Mouse (Mus musculus) monocyte, adult 2 months (primary cell): ENCODE results near the gene Maip1.
A peak's percentile ranks its signal among the peaks of the same experiment; 100 is the strongest.

ENCODE experiments used
- DNase-seq, 2 experiments: peaks; one replicate each; pipeline ENCODE4 v3.0.0; 2022; ENCODE audit warnings: low spot score in 2 of 2, low read depth in 1 of 2

Gene Maip1

DNA sequence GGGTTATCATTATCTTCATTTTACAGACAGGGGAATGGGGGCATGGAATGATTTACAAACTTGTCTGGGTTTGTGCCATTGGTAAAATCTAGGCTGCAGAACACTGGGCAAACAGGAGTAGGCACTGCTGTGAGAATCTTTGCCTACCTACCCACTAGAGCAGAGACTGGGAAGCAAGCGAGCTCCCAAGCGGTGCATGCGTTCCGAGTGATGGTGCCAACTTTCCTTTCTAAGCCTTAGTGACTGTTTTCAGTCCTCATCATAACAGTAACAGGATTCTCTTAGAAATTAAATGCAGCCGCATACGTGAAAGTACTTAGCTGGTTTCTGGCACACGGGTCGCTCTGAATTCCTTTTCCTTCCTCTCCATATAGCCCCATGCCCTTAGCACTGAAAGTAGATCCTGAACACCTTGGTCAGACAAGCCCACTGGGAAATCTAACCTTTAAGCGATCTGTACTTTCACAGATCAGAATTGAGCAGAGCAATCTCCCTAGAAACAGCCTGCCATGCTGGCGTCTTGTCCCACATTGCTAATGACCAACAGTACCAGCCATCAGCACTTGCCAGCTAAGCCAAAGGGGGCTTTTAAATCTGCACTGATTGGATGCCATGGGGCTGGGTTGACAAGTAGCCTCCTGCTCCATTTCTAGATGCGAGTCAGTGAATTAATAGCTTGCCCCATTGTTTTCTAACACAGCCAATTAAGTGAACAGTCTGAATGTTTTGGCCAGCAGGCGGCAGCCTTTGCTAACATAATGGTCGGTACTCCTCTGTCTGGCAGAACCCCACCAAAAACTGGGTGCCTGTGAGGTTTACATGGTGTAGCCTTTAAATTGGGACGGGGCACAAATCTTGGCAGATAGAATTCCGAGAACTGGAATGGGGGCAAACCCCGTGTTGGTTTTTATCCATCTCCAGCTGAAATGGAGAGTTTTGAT lies 22.5 kb downstream of the Maip1 start:
- peak; percentile 27 to 53 for DNase-seq

DNA sequence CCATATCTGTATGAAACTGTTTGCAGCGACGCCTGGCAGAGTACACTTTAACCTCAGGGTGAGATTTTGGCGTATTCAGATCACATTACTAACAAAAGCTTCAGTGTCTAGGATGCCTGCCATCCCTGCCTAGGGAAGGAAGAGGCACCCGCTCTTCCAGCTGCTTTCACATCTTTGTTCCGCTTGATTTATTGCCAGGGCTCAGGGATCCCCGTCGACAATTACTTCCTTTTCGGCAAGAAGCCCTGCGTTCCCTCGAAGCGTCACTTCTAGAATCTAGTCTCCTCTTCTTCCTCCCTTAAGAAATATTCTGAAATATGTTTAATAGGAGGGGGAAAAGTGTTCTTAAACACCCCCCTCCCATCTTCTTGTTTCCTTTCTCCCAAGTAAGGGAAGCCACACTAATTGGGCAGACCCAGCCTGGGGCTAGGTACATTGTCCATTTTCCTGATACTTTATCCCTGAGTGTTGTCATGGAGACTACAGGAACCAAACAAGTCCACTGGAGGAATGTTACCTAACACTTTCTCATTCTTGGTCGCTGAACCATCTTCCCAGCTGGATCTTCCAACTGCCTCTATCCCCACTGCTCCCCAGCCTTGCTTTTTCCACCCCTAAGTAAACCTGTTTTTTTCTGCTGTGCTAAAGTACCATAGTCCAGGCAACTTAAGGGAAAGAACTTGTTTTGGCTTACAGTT lies 23.8 kb downstream of the Maip1 start:
- peak in 1 of 2 experiments; percentile 6 for DNase-seq

DNA sequence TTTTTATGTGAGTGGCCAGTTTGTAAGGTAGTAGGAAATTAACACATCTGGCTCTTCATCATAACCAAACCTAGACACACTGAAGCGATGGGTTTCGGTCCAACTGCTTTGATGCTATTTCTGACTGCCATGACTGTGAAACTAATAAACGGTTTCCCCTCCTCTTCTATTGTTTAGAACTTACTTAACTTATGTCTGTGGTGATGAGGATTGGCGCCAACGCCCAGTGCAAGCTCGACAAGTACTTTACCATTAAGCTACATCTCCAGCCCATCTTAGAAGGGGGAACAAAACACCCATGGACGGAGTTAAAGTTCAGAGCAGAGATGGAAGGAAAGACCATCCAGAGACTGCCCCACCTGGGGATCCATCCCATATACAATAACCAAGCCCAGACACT lies 27.0 kb downstream of the Maip1 start:
- no peak for DNase-seq

DNA sequence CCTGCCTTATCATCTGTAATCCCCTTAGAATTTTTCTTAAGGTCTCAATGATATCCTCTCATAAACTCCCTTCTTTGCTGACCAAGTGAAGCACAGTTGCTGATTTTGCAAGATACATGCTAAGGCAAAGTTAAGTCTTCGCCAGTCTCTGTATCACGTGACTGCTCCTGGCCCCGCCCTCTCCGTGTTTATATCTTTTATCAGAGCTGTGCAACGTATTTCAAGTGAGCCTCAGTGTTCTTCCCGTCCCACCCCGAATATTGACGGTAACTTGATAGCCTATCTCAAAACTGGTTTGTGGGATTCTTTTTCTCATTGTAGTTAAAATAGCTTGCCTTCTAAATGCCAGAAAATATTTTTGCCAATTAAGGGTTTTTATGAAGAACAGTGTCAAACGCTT lies 30.3 kb downstream of the Maip1 start:
- DNase-seq: no peak

DNA sequence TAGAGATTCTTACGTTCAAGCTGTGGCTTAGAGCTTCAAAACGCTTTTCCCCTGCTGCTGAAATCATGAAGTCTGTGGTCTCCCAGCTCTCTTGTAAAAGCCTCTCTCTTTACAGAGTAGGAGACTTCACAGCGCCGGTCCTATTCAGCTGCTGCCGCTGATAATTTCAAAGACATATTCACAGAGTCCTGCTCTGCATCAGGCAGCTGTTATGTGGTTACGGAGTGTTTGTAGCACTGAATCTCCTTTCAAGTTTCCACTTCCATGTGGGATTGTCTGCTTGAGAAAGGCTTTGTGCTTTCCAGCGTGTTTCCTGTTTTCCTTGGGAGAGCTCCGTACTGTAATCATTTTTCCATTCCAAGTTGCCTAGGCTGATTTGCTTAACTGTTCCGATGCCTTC lies 30.8 kb downstream of the Maip1 start:
- DNase-seq: no peak

DNA sequence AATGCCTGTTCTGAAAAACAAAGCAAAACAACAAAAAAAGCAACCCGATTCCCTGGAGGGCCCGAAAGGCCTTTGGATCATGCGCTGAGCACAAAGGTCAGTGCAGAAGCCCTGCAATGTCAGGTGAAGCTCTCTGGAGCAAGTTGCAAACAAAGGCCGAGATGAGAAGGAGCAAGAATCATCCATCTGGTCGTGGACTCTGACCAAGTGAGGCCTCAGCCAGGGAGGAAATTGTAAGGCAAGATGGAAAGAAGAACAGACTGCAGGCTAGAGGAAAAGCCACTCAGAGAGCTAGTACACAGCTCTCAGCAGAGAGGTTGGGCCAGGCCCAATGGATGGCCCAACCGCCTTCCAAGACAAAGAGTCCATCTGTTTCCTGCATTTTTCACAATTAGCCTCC lies 32.9 kb downstream of the Maip1 start:
- no peak for DNase-seq

DNA sequence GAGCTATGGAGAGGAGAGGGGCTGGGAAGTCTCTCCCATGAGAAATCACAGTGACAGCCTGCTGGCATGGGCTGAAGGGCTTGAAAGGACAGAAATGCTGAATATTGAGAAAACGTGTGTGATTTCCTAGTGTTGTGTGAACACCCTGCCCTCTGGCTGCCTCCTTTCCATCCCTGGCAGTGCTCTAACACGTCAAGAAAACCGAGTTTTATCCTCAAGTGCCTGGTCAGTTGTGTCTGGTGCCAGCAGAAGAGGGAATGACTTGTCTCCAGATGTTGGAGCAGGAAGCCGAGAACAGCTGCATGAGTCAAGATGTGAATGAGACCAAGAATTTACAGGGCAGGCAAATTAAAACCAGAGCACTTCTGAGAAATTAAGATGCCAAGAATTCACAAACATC lies 34.6 kb downstream of the Maip1 start:
- DNase-seq: no peak

DNA sequence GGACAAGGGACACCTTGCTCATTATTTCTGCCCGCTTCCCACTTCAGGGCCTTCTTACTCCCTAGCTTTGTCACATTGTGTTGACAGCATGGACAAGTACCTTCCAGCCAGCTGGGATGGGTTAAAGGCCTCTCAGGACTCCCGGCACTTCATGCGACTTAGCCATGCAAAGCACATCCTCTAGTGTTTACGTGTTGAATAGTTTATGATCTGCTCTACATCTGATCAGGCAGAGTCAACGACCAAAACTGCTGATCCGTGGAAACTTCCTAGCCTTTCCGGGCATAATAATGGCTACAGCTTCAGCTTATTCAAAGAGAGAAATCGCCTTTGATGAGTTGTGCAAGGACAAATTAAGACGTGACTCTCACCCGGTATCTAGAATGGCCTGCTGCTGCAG lies 39.6 kb downstream of the Maip1 start:
- DNase-seq: no peak

DNA sequence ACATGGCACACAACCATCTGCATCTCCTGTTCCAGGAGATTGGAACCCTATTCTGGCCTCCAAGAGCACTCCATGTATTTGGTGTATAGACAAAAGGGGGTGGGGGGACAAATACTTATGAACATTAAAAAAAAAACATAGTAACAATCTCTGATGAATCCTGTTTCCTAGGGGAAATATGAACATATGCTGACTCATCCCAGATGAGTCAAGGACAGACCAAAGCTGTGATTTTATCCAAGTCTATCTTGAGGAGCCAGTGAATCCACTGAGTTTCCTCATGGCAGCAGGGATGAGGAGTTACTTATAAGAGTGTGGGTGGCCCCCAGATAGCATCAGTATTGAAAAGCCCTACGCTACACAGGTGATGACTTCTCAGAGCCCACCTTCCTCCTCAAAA lies 44.1 kb downstream of the Maip1 start:
- DNase-seq: no peak

DNA sequence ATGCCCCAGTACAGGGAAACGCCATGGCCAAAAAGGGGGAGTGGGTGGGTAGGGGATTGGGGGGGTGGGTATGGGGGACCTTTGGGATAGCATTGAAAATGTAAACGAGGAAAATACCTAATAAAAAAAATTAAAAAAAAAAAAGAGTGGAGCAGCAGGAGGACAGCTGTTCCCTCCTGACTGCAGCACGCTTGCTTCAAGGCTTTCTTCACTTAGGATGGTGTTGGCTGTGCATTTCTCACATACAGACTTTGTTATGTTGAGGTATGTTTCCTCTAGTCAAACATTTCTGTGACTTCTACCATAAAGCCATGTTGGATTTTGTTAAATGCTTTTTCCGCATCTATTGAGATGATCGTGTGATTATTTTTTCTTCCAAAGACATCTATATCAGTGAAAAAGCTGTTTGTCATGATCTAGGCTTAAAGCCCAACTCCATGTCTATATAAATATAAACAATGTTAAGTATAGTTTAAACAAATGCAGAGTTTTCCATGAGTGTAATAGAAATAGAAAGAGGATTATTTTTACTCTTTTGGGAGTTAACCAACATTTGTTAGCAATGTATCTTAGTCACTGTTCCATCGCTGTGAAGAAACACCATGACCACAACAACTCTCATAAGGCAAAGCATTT lies 54.3 kb downstream of the Maip1 start:
- DNase-seq: no peak
